Mouse (Mus musculus): ENCODE measurements around the gene Pkdcc.

Pkdcc gene

DNA sequence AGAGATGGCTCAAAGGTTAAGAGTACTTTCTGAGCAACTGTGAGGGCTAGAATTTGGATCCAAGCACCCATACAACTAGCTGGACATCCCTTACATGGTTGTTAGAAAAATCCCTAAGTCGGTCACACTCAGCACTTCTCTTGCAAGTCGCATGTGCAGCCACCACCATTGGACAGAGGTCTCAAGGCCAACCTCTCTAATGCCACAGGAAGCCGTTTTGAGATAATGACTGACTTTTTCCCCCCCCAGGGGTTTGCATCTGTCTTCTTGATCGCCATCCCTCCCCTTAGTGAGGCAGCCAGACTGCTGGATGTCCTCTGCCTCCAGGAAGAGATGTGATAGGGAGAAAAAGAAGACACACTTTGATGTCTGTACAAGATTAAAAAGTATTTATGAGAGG, 32.1 kb downstream of the Pkdcc start:
- Histone ChIP-seq H3K36me3 (ENCODE audit: control insufficient read depth, insufficient read depth, low read length, poor library complexity, severe bottlenecking) (no peaks in the 10 kb centered on the region), H3K27me3 (ENCODE audit: control insufficient read depth, insufficient read depth, low read length, poor library complexity, severe bottlenecking) (no peaks in the 10 kb centered on the region)
- DNase-seq (ENCODE audit: low read depth, low spot score), result no peak

DNA sequence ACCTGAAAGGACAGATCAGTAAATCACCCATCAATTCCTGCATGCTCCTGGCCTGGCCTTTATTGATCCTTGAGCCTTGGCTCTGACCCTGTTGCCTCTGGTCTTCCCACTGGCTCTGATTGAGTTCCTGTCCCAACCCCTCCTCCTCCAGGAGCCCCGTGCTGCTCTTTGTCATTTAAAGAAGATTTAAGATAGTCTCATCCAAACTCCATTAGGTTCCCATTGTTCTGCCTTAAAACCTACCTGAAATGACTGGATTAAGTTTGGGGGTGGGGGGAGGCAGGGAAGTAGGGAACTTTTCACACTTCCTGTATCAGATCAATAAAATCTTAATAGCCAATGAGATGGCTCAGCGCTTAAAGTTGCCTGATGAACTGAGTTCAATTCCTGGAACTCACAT, 33.4 kb downstream of the Pkdcc start:
- no peak for DNase-seq (ENCODE audit: low read depth, low spot score)
- Histone ChIP-seq H3K27me3 (ENCODE audit: control insufficient read depth, insufficient read depth, low read length, poor library complexity, severe bottlenecking) (no peaks in the 10 kb centered on the region), H3K36me3 (ENCODE audit: control insufficient read depth, insufficient read depth, low read length, poor library complexity, severe bottlenecking) (no peaks in the 10 kb centered on the region)

DNA sequence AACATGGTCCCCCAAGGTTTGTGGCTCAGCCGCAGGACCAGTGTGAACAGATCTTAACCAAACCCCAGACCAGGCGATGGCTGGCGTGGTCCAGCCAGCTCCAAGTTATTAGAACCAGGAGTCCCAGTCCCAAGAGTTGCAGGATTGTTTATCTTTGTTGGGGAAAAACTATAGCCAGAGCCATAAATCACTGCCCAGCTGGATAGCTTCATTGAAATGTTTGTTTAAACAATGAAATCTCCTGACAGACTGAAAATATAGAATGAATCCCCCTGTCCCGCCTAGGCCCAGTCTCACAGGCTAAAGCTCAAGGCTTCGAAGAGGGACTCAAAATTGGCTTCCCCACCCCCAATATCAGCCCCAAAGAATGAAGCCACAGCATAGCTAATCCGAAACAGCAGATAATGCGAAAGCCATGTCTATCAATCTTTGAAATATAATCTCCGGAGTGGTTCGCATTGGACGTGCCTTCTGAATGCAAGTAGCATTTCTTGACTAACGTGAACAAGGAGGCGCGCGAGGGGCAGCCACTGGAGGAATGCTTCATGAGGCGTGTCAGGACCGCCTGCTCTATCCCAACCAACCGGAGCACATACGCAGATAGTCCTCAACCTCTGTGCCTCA, 35.9 kb downstream of the Pkdcc start:
- DNase-seq (ENCODE audit: low read depth, low spot score), result no peak
- Histone ChIP-seq H3K27me3 (ENCODE audit: control insufficient read depth, insufficient read depth, low read length, poor library complexity, severe bottlenecking) (no peaks in the 10 kb centered on the region), H3K36me3 (ENCODE audit: control insufficient read depth, insufficient read depth, low read length, poor library complexity, severe bottlenecking) (no peaks in the 10 kb centered on the region)

DNA sequence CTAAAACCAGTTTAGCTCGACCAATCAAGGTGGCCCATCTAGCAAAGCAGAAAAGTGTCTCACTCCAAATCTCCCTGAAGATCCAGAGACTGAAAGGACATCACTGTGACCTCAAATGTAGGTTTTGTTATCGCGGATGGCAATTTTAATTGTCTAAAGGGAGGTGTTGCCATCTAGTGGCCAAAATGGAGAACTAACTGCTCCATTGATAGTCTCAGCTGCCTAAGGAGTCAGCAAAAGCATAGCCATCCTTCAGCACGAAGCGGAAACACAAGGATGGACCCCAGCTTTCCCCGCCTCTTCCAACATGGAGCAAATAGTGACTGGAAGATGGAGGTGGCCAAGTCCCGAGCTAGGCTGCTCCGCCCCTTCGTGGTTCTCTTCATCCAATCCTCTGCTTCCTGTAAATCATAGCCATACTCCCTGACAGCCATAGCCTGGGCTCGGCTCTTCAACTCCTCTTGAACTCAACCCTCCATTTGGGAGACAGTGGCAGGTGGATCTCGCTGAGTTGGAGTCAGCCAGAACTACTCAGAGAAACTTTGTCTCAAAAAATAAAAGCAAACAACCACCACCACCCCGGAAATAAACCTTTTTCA, 38.1 kb downstream of the Pkdcc start:
- peak; percentile 75 for DNase-seq (ENCODE audit: low read depth, low spot score)
- H3K36me3 ChIP-seq (ENCODE audit: control insufficient read depth, insufficient read depth, low read length, poor library complexity, severe bottlenecking), result no peaks in the 10 kb centered on the region
- no peaks in the 10 kb centered on the region for H3K27me3 ChIP-seq (ENCODE audit: control insufficient read depth, insufficient read depth, low read length, poor library complexity, severe bottlenecking)

DNA sequence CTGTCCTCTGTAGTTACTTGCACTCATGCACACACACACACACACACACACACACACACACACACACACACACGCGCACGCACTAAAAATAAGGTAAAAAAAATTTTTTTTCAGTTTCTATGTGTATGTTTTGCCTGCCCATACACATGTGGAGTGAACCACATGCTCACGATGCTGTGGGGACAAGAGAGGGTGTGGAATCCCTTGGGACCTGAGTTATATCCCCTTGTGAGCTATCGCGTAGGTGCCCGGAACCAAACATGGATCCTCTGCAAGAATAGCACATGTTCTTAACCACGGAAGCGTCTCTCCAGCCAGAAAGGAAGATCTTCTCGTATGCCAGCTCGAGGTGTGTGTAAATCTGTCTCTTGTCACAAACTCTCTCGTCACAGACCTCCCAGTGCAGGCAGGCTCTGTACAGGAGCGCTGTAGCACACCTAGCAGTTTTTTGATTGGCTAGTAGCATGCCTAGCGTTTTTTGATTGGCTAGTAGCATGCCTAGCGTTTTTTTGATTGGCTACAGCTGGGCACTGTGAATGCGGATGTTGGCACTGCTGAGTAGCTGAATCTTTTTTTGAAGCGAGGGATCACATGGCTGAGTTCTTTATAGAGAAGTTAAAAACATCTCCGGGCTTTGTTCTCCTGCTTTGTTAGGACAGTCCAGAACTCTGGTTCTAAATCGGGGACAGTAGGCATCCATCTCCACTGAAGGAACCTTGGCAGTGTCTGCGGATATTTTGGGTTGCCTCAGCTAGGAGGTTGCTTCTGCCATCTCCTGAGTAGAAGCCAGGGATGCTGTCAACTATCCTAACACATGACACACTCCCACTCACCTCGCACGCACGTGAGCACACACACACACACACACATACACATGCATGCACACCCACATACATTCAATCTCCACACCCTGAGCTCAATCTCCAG, 52.4 kb downstream of the Pkdcc start:
- no peaks in the 10 kb centered on the region for H3K27me3 ChIP-seq (ENCODE audit: control insufficient read depth, insufficient read depth, low read length, poor library complexity, severe bottlenecking)
- DNase-seq (ENCODE audit: low read depth, low spot score), result peak; percentile 96

DNA sequence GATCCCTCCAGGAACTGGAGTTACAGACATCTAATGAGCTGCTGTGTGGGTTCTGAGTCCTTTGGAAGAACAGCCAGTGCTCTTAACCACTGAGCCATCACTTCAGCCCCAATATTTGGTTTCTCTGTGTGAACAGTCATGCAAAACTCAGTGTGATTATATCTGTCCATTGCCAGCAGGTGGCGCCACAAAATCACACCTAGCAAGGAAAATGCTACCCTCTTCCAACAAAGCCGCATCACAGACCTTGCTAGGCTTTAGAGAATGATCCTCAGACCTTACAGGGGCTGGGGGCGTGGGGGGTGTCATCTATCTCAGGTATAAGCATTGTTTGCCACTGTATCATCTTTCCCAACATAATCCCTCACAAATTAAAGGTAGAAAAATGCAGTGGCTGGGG, 56.4 kb downstream of the Pkdcc start:
- Histone ChIP-seq H3K27me3 (ENCODE audit: control insufficient read depth, insufficient read depth, low read length, poor library complexity, severe bottlenecking) (no peaks in the 10 kb centered on the region), H3K36me3 (ENCODE audit: control insufficient read depth, insufficient read depth, low read length, poor library complexity, severe bottlenecking) (no peaks in the 10 kb centered on the region)
- DNase-seq (ENCODE audit: low read depth, low spot score), result peak; percentile 91

More for the DNA sequence above, 52.4 kb downstream of the Pkdcc start:
- no peaks in the 10 kb centered on the region for H3K36me3 ChIP-seq (ENCODE audit: control insufficient read depth, insufficient read depth, low read length, poor library complexity, severe bottlenecking)

DNA sequence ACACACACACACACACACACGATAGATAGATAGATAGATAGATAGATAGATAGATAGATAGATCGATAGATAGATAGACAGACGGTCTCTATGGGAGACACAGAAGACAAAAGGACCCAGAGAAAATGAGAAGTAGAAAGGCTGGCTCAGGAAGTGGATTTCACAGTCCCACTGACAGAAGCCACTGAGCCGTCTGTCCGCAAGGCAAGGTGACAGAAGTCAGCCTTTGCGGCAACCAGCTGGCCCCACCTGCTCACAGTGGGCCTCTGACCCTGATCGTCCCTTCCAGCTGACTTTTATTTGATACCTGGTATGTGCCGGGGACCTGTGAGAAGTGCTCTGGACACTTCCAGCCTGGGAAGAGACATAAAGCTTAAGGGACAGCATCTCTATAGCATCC, 57.5 kb downstream of the Pkdcc start:
- Histone ChIP-seq H3K36me3 (ENCODE audit: control insufficient read depth, insufficient read depth, low read length, poor library complexity, severe bottlenecking) (no peaks in the 10 kb centered on the region), H3K27me3 (ENCODE audit: control insufficient read depth, insufficient read depth, low read length, poor library complexity, severe bottlenecking) (no peaks in the 10 kb centered on the region)
- DNase-seq (ENCODE audit: low read depth, low spot score), result peak; percentile 64

DNA sequence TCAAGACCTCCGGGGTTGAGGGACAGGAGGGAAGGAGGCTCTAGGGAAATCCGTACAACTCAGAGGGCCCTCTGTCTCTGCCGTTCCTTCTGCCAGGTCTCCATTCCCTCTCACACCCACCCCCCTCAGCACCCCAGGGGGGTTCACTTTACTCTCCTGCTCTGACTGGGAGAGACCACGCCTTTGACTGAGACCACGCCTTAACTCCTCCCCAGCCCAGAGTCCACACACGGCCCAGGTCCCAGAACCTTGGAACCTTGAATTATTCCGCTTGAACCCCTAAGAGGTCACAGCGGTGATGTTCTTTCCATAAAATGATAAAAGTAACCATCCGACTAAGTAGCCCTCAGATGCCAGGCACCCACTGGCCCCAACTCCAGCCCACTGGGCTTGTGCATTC, 58.5 kb downstream of the Pkdcc start:
- H3K36me3 ChIP-seq (ENCODE audit: control insufficient read depth, insufficient read depth, low read length, poor library complexity, severe bottlenecking), result no peaks in the 10 kb centered on the region
- DNase-seq (ENCODE audit: low read depth, low spot score), result no peak
- no peaks in the 10 kb centered on the region for H3K27me3 ChIP-seq (ENCODE audit: control insufficient read depth, insufficient read depth, low read length, poor library complexity, severe bottlenecking)

DNA sequence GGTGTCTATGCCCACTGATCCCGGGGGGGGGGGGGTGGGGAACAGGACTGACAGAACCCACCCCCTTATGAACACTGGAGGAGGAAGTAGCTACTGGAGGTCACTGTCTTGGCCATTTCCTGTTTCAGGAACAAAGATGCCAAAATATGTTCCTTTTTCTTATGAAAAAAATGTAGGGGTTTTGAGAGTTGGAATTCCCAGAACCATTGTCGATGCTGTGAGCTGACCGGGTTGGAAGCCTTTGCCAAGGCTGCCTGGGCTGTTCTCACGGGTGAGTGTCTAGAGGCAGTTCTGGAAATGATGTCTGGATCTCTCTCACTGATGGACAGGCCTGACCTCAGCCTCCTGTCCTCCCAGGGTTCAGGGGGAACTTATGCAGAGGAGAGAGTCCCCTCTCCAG, 59.0 kb downstream of the Pkdcc start:
- no peak for DNase-seq (ENCODE audit: low read depth, low spot score)
- H3K36me3 ChIP-seq (ENCODE audit: control insufficient read depth, insufficient read depth, low read length, poor library complexity, severe bottlenecking), result no peaks in the 10 kb centered on the region
- H3K27me3 ChIP-seq (ENCODE audit: control insufficient read depth, insufficient read depth, low read length, poor library complexity, severe bottlenecking), result no peaks in the 10 kb centered on the region
